Mouse (Mus musculus) heart, postnatal 0 days (tissue): ENCODE results near the gene 1700069L16Rik.

Experiments used
- CTCF ChIP-seq: IDR thresholded peaks from 2 replicates; pipeline ENCODE4 v1.5.1; 2016; ENCODE audit warnings: antibody characterized with exemption, control low read depth, low read depth
- EP300 ChIP-seq: IDR thresholded peaks from 2 replicates; pipeline ENCODE4 v1.6.1; 2016; ENCODE audit warnings: antibody characterized with exemption, low read depth

DNA sequence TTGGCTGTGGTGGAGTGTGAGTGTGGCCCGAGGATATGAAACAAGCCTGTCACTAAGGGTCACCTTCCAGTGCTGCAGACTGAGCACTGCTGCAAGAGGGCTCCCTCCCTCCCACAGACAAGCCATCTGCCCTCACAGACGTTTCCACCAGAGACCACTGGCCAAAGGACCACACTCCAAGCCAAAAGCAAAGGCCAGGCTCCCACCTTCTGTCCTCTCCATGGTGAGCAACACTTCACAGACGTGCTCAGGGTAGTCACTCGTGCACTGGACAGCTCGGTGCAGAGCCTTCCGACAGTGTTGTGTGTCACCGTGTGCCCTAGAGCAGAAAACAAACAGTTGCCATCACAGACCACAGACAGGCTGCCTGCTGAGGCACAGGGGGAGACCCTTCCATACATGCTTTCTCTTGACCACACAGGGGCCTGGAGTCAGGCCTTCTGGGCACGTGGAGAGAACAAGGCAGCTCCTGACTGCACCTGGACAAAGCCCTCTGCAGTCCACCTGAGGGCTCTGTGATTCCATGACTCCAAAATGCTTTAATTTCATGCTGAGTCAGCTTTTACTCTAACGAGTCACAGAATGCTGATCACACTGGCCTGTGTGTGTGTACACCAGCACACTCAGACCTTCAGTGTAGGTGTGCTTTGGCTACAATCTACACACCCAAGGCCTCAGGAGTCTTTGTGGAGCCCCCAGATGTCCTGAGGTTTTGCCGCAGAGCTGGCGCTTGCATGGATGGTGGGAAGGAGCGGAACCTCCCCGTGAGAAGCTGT, 24.2 kb upstream of the 1700069L16Rik start:
- no peak for TF ChIP-seq CTCF
- TF ChIP-seq EP300: no peak
